Mouse (Mus musculus) cerebellum, adult 11 months (tissue): ENCODE measurements around the gene Car2.
A peak's percentile ranks its signal among the peaks of the same experiment; 100 is the strongest.

ENCODE experiments used
- DNase-seq: peaks from one replicate; pipeline ENCODE4 v3.0.0; 2022

Gene Car2

DNA sequence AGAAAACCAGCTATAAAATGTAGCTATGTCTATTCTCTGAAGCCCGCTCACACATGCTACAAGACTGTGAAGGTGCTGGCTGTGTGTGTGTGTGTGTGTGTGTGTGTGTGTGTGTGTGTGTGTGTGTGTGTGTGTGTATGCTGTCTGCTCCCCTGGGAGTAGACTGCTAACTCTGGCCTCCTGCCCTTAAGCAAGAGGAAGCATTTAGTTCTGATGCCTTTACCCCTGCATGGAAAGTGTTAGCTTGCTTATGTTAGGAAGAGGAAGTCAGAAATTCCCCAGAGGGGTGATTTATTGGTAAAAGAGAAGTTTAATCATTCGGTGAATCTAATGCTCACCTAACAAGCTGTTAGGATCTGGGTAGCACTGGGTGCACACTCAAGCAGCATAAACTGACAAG, 5.8 kb upstream of the Car2 start:
- no peak for DNase-seq

DNA sequence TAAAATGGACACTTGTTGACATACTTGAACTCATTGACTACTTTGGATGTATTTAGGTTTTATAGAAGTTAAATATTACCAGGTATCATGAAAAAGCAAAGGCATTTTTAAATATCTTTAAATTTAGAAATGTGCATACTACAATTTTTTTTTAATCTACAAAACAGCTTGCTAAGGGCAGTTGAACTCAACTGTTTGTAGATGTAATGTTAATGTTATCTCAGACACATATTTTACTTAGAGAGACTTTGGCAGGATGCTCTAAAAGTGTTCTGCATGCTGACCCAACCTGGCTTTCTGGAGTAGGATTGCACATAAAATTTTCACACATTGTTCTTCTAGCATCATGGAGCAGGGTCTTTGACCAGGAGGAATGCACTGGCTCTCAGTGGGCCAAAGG, 4.1 kb upstream of the Car2 start:
- DNase-seq, result no peak

- no peak for DNase-seq
These were observed 3.3 kb upstream of the Car2 start for GRCm38 (mm10) chr3:14882756-14883155.

DNA sequence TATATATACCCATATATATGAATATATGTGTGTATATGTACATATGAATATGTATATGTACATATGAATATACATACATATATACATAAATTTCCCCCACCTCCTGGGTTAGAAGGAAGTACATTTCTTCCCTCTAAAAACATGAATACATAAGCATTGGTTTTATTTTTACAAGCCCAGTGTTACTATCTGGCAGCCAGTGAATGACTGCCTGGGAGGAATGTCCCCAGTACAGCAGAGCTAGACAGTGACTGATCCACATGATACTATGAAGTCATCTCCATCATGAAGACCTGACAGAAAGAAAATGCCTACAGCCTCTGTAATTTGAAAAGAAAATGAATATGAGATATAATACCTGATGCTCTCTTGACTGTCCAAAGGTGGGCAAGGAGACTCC, 1.2 kb upstream of the Car2 start:
- no peak for DNase-seq

GRCm38 (mm10) chr3:14887134-14887666, 1.1 kb downstream of the Car2 start:
- DNase-seq, result no peak

DNA sequence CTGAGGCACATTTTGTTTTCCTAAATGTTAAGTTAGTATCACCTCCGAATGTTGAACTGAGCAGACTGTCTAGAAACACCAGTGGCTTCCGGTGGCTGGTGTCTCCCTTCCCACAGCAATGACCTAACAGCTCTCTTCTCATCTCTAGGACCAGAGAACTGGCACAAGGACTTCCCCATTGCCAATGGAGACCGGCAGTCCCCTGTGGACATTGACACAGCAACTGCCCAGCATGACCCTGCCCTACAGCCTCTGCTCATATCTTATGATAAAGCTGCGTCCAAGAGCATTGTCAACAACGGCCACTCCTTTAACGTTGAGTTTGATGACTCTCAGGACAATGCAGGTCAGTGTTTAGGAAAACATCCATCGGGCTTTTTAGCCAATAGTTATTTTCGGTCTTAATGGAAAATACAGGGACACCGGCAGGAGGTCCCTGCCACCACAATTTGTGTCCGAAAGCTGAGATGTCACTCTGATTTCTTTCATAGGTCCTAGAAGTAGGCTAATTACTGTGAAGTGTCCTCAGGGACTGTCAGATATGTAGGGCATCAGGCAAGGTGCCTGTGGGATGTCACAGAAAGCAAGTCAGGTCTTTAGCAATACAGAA, 1.7 kb downstream of the Car2 start:
- no peak for DNase-seq

- no peak for DNase-seq
These were observed 2.5 kb downstream of the Car2 start for GRCm38 (mm10) chr3:14888549-14888948.

- no peak for DNase-seq
These were observed 3.0 kb downstream of the Car2 start for GRCm38 (mm10) chr3:14889085-14889484.

- DNase-seq, result no peak
These were observed 3.8 kb downstream of the Car2 start for GRCm38 (mm10) chr3:14889716-14890409.

- no peak for DNase-seq
These were observed 6.9 kb downstream of the Car2 start for GRCm38 (mm10) chr3:14892991-14893390.

DNA sequence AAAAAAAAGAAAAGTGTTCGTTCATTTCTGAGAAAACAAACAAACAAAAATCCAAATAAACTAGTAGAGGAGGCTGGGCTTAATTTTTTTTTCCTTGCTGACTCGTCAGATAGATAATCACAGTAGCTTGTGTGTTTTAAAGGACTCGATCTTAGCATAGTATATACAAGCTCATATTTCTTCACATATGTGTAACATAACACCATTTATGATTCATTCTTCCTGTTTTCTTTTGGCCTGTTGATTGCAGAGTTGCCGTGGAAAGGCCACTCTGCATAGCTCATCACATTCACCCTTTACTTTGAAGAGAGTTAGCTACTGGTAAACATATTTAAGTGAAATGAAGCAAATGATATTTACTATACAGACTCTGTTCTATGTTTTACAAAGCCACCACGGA, 7.6 kb downstream of the Car2 start:
- DNase-seq, result no peak

DNA sequence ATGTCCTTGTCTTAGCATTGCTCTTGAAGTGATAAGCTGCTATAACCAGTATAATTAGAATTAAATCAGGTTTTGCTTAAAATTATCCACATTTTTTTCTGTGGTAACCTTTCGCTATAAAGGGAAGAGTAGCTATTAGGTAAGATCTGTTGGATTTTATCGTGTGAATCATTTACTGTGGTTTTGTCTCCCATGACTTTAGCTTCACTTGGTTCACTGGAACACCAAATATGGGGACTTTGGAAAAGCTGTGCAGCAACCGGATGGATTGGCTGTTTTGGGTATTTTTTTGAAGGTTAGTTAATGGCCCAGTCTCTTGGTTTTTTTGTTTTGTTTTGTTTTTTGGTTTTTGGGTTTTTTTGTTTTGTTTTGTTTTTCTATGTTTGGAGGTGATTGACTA, 9.3 kb downstream of the Car2 start:
- DNase-seq, result no peak

DNA sequence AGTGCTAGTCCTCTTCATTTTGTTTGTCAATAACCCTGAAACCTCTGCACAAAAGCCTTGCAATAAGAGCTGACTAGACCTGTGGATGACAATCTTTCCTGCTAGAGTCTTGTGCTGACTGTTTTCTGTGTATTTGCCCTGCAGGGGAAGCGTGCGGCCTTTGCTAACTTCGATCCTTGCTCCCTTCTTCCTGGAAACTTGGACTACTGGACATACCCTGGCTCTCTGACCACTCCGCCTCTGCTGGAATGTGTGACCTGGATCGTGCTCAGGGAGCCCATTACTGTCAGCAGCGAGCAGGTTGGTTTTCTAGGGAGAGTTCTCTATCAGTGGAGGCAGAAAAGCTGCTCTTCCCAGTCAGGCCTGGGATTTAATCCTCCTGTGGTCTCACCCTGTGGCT, 11.7 kb downstream of the Car2 start:
- DNase-seq, result no peak

DNA sequence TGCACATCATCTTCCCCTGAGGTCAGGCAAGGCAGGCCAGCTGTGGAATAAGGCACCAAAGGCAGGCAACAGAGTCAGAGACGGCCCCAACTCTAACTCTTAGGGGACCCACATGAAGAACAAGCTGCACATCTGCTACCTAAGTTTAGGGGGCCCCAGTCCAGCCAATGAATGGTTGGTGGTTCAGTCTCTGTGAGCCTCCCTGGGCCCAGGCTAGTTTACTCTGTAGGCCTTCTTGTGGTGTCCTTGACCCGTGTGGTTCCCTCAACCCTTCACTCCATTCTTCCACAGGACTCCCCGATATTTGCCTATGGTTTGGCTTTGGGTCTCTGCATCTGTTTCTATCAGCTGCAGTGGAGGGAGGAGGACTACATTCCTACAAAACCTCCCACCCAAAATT, 17.3 kb downstream of the Car2 start:
- DNase-seq, result no peak

- no peak for DNase-seq
These were observed 18.1 kb downstream of the Car2 start for GRCm38 (mm10) chr3:14904165-14904564.

DNA sequence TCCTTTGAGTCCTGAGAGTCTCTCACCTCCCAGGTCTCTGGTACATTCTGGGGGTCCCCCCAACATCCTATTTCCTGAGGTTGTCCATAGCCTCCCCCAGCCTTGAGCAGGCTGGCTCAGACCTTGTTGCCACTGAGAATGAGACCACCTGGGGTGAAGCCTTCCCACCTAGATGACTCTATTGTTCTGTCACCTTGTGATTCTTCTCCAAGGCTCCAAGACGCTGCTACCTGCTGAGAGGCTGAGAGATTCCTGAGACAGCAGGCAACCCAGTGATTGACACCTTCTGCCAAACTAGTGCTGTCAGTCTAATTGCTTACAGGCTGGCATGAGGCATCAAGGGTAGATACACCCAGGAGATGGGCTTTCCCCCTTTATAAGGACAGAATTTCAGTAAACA, 21.2 kb downstream of the Car2 start:
- no peak for DNase-seq

DNA sequence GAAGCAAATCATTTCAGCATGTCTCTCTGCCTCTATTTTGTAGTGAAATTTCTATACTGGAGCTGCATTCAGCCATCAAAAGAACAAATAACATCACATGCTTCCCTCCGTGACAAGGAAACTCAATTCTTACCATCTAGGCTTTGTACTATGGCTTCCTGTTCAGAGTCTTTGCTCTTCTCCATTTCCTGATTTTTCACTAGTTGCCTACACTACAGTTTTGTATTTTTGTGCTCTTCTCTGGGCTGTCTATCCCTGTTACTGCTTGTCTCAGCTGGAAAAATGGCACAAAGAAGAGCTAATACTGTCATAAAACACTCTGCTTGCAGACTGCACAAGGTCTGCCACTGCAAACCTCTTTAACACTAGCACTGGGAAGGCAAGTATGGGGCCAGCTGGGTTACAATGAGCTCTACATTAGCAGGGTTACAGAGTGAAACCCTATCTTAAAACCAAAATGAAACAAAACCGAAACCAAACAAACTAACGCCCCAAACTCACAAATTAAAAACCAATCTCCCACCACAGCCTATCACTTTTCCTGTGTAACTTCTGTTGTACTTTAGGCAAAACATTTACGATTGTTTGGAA, 26.0 kb downstream of the Car2 start:
- DNase-seq, result no peak

GRCm38 (mm10) chr3:14913774-14914173, 27.7 kb downstream of the Car2 start:
- no peak for DNase-seq

- DNase-seq, result no peak
These were observed 29.3 kb downstream of the Car2 start for GRCm38 (mm10) chr3:14915355-14915754.

- no peak for DNase-seq
These were observed 31.2 kb downstream of the Car2 start for GRCm38 (mm10) chr3:14917261-14917660.

DNA sequence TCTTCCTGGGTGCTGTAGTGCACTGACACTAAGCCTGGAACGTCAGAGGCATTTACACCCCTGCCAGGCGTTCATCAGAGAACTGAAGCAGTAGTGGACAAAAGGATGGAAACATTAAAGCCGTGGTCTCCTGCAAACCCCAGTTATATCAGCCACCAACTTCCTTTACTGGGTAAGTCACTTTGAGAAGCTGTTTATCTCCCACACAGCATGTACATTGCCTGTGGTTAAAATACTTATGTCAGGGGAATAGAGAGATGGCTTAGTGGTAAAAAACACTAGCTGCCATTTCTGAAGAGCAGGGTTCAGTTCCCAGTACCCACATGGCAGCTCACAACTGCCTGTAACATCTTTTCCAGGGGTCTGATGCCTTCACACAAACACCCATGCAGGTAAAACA, 58.6 kb downstream of the Car2 start:
- no peak for DNase-seq

- DNase-seq, result no peak
These were observed 59.6 kb downstream of the Car2 start for GRCm38 (mm10) chr3:14945627-14946026.

DNA sequence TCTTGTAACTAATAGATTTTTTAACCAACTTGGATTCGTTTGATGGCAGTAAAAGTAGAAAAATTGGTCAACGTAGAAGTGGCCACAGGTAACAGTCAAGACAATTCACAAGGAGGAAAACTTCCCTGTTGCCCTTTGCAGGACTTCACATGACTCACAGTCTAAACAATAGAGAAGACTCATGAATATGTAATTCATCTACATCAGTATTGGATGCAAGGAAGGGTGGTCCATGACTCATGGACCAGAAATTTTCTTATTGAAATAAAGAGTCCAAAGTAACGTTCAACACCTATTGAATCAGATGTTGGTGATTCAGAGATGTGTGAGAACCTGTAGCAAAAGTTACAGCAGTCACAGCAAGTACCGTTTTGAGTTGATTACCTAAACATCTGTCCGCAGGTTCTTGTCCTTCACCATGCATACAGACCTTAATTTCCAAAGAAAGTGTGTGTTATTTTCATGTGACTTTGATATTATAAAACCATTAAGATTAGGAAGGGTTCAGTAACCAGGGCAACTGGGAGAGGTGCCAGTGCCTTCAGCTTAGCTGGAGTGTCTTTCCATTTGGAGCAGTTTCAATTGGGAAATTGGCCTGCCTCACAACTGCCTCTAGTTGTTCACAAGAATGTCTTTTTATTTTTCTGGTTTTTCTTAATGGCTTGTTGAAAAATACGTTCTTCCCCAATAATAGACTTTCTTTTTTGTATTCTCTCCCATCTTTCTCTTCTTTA, 62.2 kb downstream of the Car2 start:
- DNase-seq, result peak; percentile 50

DNA sequence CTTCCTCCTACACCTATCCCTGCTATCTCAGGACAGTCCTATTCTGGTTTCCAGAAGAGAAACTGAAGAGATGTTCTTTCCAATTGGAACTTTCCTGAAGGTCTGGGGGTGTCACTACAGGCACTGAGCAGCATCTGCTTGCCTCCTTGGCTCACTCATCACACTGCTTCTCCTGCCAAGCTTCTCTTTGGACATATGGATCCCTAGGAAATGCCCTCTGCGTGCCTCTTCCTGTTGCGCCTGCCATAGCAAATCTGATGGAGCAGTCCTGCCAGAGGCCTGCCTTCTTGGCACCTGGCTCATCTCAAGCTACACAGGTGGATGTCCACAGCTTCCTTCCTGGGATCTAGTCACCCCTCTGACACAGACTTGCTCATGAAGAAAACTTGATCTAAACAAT, 64.0 kb downstream of the Car2 start:
- peak; percentile 53 for DNase-seq
